ENCODE assay signal across 24 mouse cellular contexts in genomic region chr1:91630871-91631410, GRCm38 (mm10).
DNase-seq lines count a peak whose midpoint lies in the region; ATAC-seq lines count a peak whose summit lies in the region.
"Had no signal": no experiment of that assay in that cellular context is flagged by ENCODE, and none has a peak within 500 bp of the region (broad histone marks: within the 10 kb centered on the region; RNA-seq: fewer than 3 reads in every experiment).

No protein-coding gene starts in this region.

- WGBS in heart, embryonic 16.5 days = 79% methylated on average over 6 of the region's 6 CpGs
- 76% methylated on average over 6 of the region's 6 CpGs for WGBS in limb, embryonic 11.5 days
- 83% methylated on average over 6 of the region's 6 CpGs for WGBS in forebrain, embryonic 15.5 days
- WGBS in kidney, embryonic 14.5 days = 63% methylated on average over 6 of the region's 6 CpGs

- H3K4me2 ChIP-seq in heart, embryonic 16.5 days (ENCODE audit: low read depth, low read length) = no peak overlapping the region
- no peak overlapping the region for H3K4me2 ChIP-seq in limb, embryonic 11.5 days (ENCODE audit: low read depth, severe bottlenecking)
- H3K4me2 ChIP-seq in forebrain, embryonic 15.5 days (replicated peaks) = no peak overlapping the region
- no peak overlapping the region for H3K4me2 ChIP-seq in kidney, embryonic 14.5 days (replicated peaks; ENCODE audit: low read depth, low read length)
- H3K4me2 ChIP-seq: heart, embryonic 12.5 days; hindbrain, embryonic 15.5 days; lung, embryonic 15.5 days; neural tube, embryonic 13.5 days had no signal

- H3K9ac ChIP-seq in heart, embryonic 16.5 days (ENCODE audit: low read length) = no peak overlapping the region
- 0 out of 2 replicates have a peak overlapping the region, but pooled peaks have one; percentile 7 for H3K9ac ChIP-seq in limb, embryonic 11.5 days (ENCODE audit: low read length)
- H3K9ac ChIP-seq in forebrain, embryonic 15.5 days (replicated peaks) = no peak overlapping the region
- no peak overlapping the region for H3K9ac ChIP-seq in kidney, embryonic 14.5 days (ENCODE audit: low read depth, low read length)
- H3K9ac ChIP-seq: heart, embryonic 12.5 days; hindbrain, embryonic 15.5 days; lung, embryonic 15.5 days; neural tube, embryonic 13.5 days had no signal

- H3K9me3 ChIP-seq in heart, embryonic 16.5 days (replicated peaks; ENCODE audit: control insufficient read depth, low read length) = no peaks in the 10 kb centered on the region
- H3K9me3 ChIP-seq in limb, embryonic 11.5 days (ENCODE audit: control insufficient read depth, low read length) = no peaks in the 10 kb centered on the region
- H3K9me3 ChIP-seq in forebrain, embryonic 15.5 days = no peaks in the 10 kb centered on the region
- no peaks in the 10 kb centered on the region for H3K9me3 ChIP-seq in kidney, embryonic 14.5 days (ENCODE audit: control insufficient read depth, low read length)
- H3K9me3 ChIP-seq: G1E; heart, embryonic 12.5 days; hindbrain, embryonic 10.5 days; hindbrain, embryonic 15.5 days; lung, embryonic 15.5 days; midbrain, embryonic 10.5 days; neural tube, embryonic 13.5 days had no signal

- H3K4me1 ChIP-seq in heart, embryonic 16.5 days (ENCODE audit: control insufficient read depth, insufficient read depth, low read length) = peaks cover 3% of the 10 kb centered on the region; the same call in 1 of the 2 replicates
- peaks cover 8% of the 10 kb centered on the region; the same call in 1 of the 2 replicates for H3K4me1 ChIP-seq in limb, embryonic 11.5 days (ENCODE audit: control insufficient read depth, insufficient read depth, low read length)
- no peaks in the 10 kb centered on the region for H3K4me1 ChIP-seq in forebrain, embryonic 15.5 days
- 0 out of 2 replicates have a peak, but pooled peaks cover 3% of the 10 kb centered on the region for H3K4me1 ChIP-seq in kidney, embryonic 14.5 days (ENCODE audit: control insufficient read depth, insufficient read depth, low read length)
- H3K4me1 ChIP-seq: hindbrain, embryonic 10.5 days; hindbrain, embryonic 15.5 days; midbrain, embryonic 10.5 days; neural tube, embryonic 13.5 days had no signal

- intact Hi-C loops in heart, postnatal 14 days (cut with DNase I) = no loop called here

- H3K27ac ChIP-seq in heart, embryonic 16.5 days (ENCODE audit: low read length) = no peak overlapping the region
- no peak overlapping the region for H3K27ac ChIP-seq in limb, embryonic 11.5 days (replicated peaks; ENCODE audit: low read depth, low read length)
- H3K27ac ChIP-seq in forebrain, embryonic 15.5 days (replicated peaks) = no peak overlapping the region
- no peak overlapping the region for H3K27ac ChIP-seq in kidney, embryonic 14.5 days (ENCODE audit: low read depth, low read length)
- H3K27ac ChIP-seq: gastrocnemius, adult 2 months; hindbrain, embryonic 10.5 days; hindbrain, embryonic 15.5 days; lung, embryonic 15.5 days; midbrain, embryonic 10.5 days; neural tube, embryonic 13.5 days had no signal

- ATAC-seq in heart, embryonic 16.5 days (replicated peaks; ENCODE audit: extremely low read depth, insufficient read depth, low FRiP score) = peak; percentile 38
- ATAC-seq in limb, embryonic 11.5 days (ENCODE audit: insufficient number of reproducible peaks, low FRiP score, low TSS enrichment, low read depth) = no peak
- no peak for ATAC-seq in forebrain, embryonic 15.5 days (replicated peaks)
- no peak for ATAC-seq in kidney, embryonic 14.5 days (ENCODE audit: low FRiP score, low TSS enrichment)
- ATAC-seq: forebrain, embryonic 14.5 days had no signal

- no peak overlapping the region for H3K4me3 ChIP-seq in heart, embryonic 16.5 days (ENCODE audit: low read length)
- H3K4me3 ChIP-seq in limb, embryonic 11.5 days (ENCODE audit: low read depth, low read length) = no peak overlapping the region
- H3K4me3 ChIP-seq in forebrain, embryonic 15.5 days = no peak overlapping the region
- H3K4me3 ChIP-seq in kidney, embryonic 14.5 days (ENCODE audit: low read length) = no peak overlapping the region
- H3K4me3 ChIP-seq: gastrocnemius, adult 2 months; heart, embryonic 12.5 days; hindbrain, embryonic 10.5 days; hindbrain, embryonic 15.5 days; lung, embryonic 15.5 days; midbrain, embryonic 10.5 days; myocyte; neural tube, embryonic 13.5 days had no signal

- H3K27me3 ChIP-seq in heart, embryonic 16.5 days (ENCODE audit: control insufficient read depth, insufficient read depth, low read length) = no peaks in the 10 kb centered on the region
- no peaks in the 10 kb centered on the region for H3K27me3 ChIP-seq in limb, embryonic 11.5 days (ENCODE audit: control insufficient read depth, insufficient read depth, low read length)
- no peaks in the 10 kb centered on the region for H3K27me3 ChIP-seq in forebrain, embryonic 15.5 days
- H3K27me3 ChIP-seq in kidney, embryonic 14.5 days (ENCODE audit: control insufficient read depth, insufficient read depth, low read length) = no peaks in the 10 kb centered on the region
- H3K27me3 ChIP-seq: heart, embryonic 12.5 days; hindbrain, embryonic 15.5 days; lung, embryonic 15.5 days; neural tube, embryonic 13.5 days had no signal

- no peaks in the 10 kb centered on the region for H3K36me3 ChIP-seq in heart, embryonic 16.5 days (ENCODE audit: control insufficient read depth, insufficient read depth)
- no peaks in the 10 kb centered on the region for H3K36me3 ChIP-seq in limb, embryonic 11.5 days (ENCODE audit: control insufficient read depth, insufficient read depth, low read length)
- H3K36me3 ChIP-seq in forebrain, embryonic 15.5 days = no peaks in the 10 kb centered on the region
- no peaks in the 10 kb centered on the region for H3K36me3 ChIP-seq in kidney, embryonic 14.5 days (ENCODE audit: control insufficient read depth, insufficient read depth, low read length)
- H3K36me3 ChIP-seq: G1E; heart, embryonic 12.5 days; hindbrain, embryonic 10.5 days; hindbrain, embryonic 15.5 days; lung, embryonic 15.5 days; midbrain, embryonic 10.5 days; neural tube, embryonic 13.5 days had no signal

- no peak for DNase-seq in heart, postnatal 14 days
- DNase-seq in limb, embryonic 11.5 days (ENCODE audit: low spot score) = no peak
- peak; percentile 69 to 82 for DNase-seq in thymus, adult 18-20 months
- peak; percentile 79 for DNase-seq in thymus, postnatal 25 days
- DNase-seq in kidney, adult 18-20 months = no peak
- DNase-seq: adrenal gland, adult 8-10 months; cerebellum, adult 2 months; gastrocnemius, adult 2 months; gastrocnemius, postnatal 36 days; heart, adult 18-20 months; heart, postnatal 10 days; kidney, adult 9 months had no signal

Comparison
In these comparisons a context has a peak if more than half of its experiments do, and no peak if none do; other contexts are left out.
1. DNase-seq: peak in thymus, adult 18-20 months (2 of 2) and thymus, postnatal 25 days (single experiment); none in heart, postnatal 14 days (0 of 2), limb, embryonic 11.5 days (single experiment) and kidney, adult 18-20 months (single experiment).